Mouse (Mus musculus) limb, embryonic 12.5 days (tissue): Measurements from ENCODE around the gene Paip2b. TPM values are rescaled to one million over a fixed set of nuclear protein-coding genes. Genes with fewer than 3 reads are reported as not detected.

Experiments
- ATAC-seq: fragments of 200-750 bp; cut with Nextera tagmentation; 2 replicates; pipeline ENCODE4 v1.8.0; 2017; ENCODE audit warnings: low read depth, moderate TSS enrichment; ENCODE audit not compliant: insufficient number of reproducible peaks, insufficient read depth, low FRiP score, low TSS enrichment
- H3K27ac ChIP-seq: fragments of 300-500 bp; sonication (generic); 2 replicates; pipeline ENCODE4 v1.5.1; 2016; ENCODE audit warnings: mild to moderate bottlenecking, moderate library complexity
- H3K27me3 ChIP-seq: fragments of 300-500 bp; sonication (generic); 2 replicates; pipeline ENCODE4 v1.6.1; 2016; ENCODE audit warnings: mild to moderate bottlenecking, moderate library complexity
- H3K36me3 ChIP-seq: fragments of 300-500 bp; sonication (generic); 2 replicates; pipeline ENCODE4 v1.6.1; 2016; ENCODE audit warnings: mild to moderate bottlenecking, moderate library complexity
- H3K4me1 ChIP-seq: fragments of 300-500 bp; sonication (generic); replicated peaks from 2 replicates; pipeline ENCODE4 v1.6.1; 2016
- H3K4me2 ChIP-seq: fragments of 300-500 bp; sonication (generic); 2 replicates; pipeline ENCODE4 v1.6.1; 2016; ENCODE audit warnings: mild to moderate bottlenecking, moderate library complexity
- H3K4me3 ChIP-seq: fragments of 300-500 bp; sonication (generic); replicated peaks from 2 replicates; pipeline ENCODE4 v1.5.1; 2016; ENCODE audit warnings: mild to moderate bottlenecking
- H3K9ac ChIP-seq: fragments of 300-500 bp; sonication (generic); replicated peaks from 2 replicates; pipeline ENCODE4 v1.6.1; 2016; ENCODE audit warnings: mild to moderate bottlenecking, moderate library complexity
- H3K9me3 ChIP-seq: fragments of 300-500 bp; sonication (generic); 2 replicates; pipeline ENCODE4 v1.6.1; 2016; ENCODE audit warnings: mild to moderate bottlenecking, moderate library complexity
- WGBS: fragments of 180-500 bp; shearing (Covaris S2); methylation state at CpG from one replicate; pipeline ENCODE4 v1.1.7; 2016; 5-methylcytosine and 5-hydroxymethylcytosine counted together
- polyA plus RNA-seq: library from polyadenylated mRNA; unstranded; fragments of >200 nt; fragmentation: Nextera tagmentation; extraction: Ambion mirVana; gene quantifications from 2 replicates; pipeline ENCODE4 v1.2.1, GENCODE M21; 2016

Paip2b gene
- 16.6 and 19.2 TPM in 2 replicates for polyA plus RNA-seq

DNA sequence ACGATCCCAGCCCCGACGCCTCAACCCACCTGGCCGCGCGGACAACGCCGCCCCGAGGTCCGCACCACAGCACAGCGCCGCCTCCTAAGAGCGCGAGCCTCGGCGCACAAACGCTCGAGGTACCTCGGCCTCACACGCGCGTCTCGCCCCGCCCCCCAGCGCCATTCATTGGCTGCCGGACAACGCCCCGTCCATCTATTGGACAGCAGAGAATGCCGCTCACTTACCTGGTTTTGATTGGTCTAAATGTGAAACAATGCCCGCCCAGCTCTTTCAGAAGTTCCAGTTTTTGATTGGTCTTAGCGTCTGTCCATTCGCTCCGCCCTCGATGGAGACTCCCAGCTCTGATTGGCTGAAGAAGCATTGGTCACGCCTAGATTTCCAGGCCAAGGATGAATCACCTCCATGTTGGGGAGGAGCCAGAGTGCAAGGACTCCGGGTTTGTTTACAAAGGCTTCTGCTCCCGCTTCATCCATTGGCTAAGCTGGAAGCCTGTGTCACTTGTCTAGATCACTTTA is at the start of gene Paip2b:
Gene Paip2b (minus strand): TSS at position 136 of the 518 bp plus-strand sequence.
- Histone ChIP-seq H3K36me3 (peaks cover 10% of the 10 kb centered on the region), H3K4me1 (peaks cover 10% of the 10 kb centered on the region; the same call in 1 of the 2 replicates), H3K9me3 (no peaks in the 10 kb centered on the region), H3K27me3 (no peaks in the 10 kb centered on the region), H3K9ac (peak within 1 kb of the TSS; percentile 84), H3K4me2 (peak within 1 kb of the TSS; percentile 71), H3K4me3 (peak within 1 kb of the TSS; percentile 68), H3K27ac (peak within 1 kb of the TSS; percentile 91)
- ATAC-seq: peak; percentile 99
- WGBS: under 1% methylated on average over 37 of the region's 37 CpGs

DNA sequence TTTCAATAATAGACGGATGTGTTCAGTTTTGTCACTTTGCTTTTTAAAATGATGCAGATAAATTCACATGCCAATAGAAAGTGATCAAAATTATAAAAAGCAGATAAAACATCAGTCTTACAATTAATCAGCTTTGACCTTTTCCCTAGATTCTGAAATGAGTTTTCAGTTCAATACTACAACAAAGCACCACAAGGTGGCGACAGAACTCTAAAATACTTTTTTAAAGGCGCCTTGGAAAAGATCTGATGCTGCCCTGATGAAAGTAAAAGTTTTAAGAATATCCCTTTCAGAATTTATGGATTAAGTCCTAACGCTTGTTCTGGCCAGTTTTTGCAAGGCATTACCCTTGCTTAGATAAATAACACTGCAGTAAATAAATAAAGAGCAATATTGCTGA is 48.3 kb upstream of the Paip2b start:
- Histone ChIP-seq H3K27me3 (no peaks in the 10 kb centered on the region), H3K9me3 (no peaks in the 10 kb centered on the region), H3K27ac (no peak overlapping the region), H3K9ac (no peak overlapping the region), H3K36me3 (no peaks in the 10 kb centered on the region), H3K4me2 (no peak overlapping the region), H3K4me1 (no peaks in the 10 kb centered on the region), H3K4me3 (no peak overlapping the region)
- ATAC-seq: no peak
- WGBS: 2% methylated on average over 4 of the region's 4 CpGs

DNA sequence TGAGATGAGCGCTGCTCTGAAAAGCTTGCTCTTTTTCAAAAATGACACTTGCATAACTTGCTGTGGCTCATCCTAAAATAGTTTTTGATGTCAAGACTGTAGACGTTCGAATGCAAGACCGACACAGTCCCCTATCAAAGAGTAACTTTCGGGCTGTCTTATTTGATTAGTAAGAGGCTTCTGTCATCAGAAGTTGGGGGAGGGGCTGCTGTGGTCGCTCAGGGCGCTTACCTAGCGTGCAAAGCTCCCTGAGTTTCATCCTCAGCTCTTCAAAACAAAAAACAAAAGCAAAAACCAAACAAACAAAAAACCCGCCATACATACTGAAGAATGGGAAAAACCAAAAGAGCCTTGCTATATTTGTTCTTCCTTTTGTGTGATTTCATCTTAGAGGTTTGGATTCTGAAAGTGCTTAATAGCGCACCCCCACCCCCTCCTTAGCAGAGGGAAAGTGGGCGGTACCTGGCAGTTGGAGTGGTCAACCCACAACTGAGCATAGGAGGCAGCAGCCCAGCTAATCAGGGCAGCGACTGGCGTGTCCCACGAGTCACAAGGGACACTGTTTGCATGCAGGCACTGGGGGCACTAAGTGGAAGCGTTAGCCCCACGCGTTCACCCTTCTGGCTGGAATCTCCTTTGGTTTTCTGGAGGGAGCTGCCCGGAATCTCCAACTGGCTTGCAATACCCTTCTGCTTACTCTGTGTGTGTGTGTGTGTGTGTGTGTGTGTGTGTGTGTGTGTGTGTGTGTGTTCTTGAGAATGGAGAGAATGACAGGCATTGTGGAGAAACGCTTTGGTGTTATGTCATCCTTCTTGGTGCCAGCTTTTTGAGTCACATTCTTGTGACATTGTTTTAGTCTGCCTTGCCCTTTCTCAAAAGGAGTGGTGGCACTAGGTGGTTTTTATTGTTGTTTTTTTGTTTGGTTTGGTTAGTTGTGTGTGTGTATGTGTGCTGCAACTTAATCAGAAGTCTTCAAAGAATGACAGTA is 36.4 kb upstream of the Paip2b start:
- WGBS: 5% methylated on average over 19 of the region's 19 CpGs
- peaks cover 10% of the 10 kb centered on the region for H3K4me1 ChIP-seq
- H3K9me3 ChIP-seq: no peaks in the 10 kb centered on the region
- H3K4me2 ChIP-seq: peak overlapping the region; percentile 99
- peaks cover 21% of the 10 kb centered on the region for H3K27me3 ChIP-seq
- H3K36me3 ChIP-seq: no peaks in the 10 kb centered on the region
- peak overlapping the region; percentile 62 for H3K4me3 ChIP-seq
- no peak for ATAC-seq
- H3K27ac ChIP-seq: no peak overlapping the region
- peak overlapping the region; percentile 61; the same call in 1 of the 2 replicates for H3K9ac ChIP-seq

DNA sequence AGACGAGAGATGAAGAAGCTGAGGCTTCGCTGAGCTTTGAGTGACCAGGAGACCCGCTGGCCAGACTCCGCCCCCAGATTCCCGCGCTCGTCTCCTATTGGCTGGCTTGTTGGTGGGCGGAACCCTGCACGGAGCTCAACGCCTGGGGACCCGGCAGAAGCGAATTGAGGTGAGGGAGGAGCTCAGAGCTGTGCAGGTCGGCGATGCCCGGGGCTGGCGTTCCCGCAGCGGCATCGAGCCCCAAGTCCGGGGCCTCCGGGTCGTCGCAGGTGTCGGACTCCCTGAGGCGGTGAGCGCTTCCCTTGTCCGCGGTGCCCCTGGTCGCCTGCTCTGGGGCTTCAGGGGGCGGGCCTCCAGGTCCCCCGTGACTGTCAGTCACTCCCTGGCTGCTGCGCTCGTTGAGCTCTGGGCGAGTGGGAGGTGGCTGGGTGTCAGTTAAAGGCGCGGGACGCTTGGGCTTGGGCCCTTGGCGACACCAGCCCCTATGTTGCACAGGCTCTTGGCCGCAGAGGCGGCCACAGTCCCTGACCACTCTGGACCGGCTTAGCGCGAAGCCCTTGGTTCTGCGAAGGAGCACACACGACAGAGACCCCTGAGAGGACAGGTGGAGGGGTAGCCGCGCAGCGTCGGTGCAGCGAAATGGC is 35.5 kb upstream of the Paip2b start, which contains the start of gene Zfp638:
Gene Zfp638 (plus strand): TSS at position 156 of the 644 bp plus-strand sequence.
- Histone ChIP-seq H3K36me3 (no peaks in the 10 kb centered on the region), H3K27me3 (peaks cover 21% of the 10 kb centered on the region), H3K9ac (peak within 1 kb of the TSS; percentile 61), H3K4me3 (peak within 1 kb of the TSS; percentile 62), H3K9me3 (no peaks in the 10 kb centered on the region), H3K4me1 (peaks cover 10% of the 10 kb centered on the region), H3K4me2 (peak within 1 kb of the TSS; percentile 99), H3K27ac (no peak within 1 kb of the TSS)
- ATAC-seq: peak; percentile 94
- WGBS: under 1% methylated on average over 50 of the region's 50 CpGs

DNA sequence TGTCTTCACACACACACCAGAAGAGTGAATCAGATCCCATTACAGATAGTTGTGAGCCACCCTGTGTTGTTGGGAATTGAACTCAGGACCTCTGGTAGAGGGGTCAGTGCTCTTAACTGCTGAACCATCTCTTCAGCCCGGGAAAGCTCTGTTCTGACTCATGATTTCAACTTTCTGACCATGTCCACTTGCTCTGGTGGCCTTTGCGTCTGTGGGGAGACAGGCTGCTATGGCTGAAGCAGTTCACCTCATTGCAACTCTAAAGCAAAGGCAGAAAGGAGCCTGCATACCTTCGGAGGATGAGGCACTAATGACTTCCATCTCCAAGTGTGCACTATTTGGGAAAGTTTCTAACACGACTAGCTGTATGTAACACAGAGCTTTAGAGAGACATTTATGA is 34.9 kb upstream of the Paip2b start:
- 0 out of 2 replicates have a peak, but pooled peaks have one; percentile 11 for ATAC-seq
- 41% methylated on average over 4 of the region's 4 CpGs for WGBS
- peaks cover 10% of the 10 kb centered on the region for H3K4me1 ChIP-seq

DNA sequence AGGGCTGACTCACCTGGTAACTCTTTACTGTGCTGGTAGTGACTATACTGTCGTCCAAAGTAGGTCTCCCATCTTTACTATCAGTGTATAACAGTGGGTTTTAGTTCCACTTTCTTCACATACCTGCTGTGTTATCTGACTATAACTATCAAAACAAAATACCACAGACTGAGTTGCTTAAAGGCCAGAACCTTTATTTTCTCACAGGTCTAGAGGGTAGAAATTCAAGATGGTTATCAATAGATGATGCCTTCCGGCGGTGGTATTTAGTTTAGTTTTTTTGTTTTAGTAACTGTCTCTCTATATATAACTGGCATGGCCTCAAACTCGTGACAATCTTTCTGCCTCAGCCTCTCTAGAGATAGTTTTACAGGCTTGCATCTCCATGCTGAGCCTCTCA is 32.0 kb upstream of the Paip2b start:
- H3K4me3 ChIP-seq: no peak overlapping the region
- no peak overlapping the region for H3K27ac ChIP-seq
- H3K27me3 ChIP-seq: peaks cover 10% of the 10 kb centered on the region; the same call in 1 of the 2 replicates
- no peaks in the 10 kb centered on the region for H3K9me3 ChIP-seq
- H3K4me2 ChIP-seq: no peak overlapping the region
- H3K9ac ChIP-seq: no peak overlapping the region
- H3K4me1 ChIP-seq: peaks cover 10% of the 10 kb centered on the region
- H3K36me3 ChIP-seq: no peaks in the 10 kb centered on the region
- WGBS: 76% methylated on average over 4 of the region's 4 CpGs
- no peak for ATAC-seq

More for the DNA sequence above, 34.9 kb upstream of the Paip2b start:
- Histone ChIP-seq H3K4me3 (peak overlapping the region; percentile 62; the same call in 1 of the 2 replicates), H3K9me3 (no peaks in the 10 kb centered on the region), H3K27me3 (peaks cover 21% of the 10 kb centered on the region), H3K9ac (no peak overlapping the region), H3K4me2 (peak overlapping the region; percentile 99), H3K36me3 (no peaks in the 10 kb centered on the region), H3K27ac (no peak overlapping the region)

DNA sequence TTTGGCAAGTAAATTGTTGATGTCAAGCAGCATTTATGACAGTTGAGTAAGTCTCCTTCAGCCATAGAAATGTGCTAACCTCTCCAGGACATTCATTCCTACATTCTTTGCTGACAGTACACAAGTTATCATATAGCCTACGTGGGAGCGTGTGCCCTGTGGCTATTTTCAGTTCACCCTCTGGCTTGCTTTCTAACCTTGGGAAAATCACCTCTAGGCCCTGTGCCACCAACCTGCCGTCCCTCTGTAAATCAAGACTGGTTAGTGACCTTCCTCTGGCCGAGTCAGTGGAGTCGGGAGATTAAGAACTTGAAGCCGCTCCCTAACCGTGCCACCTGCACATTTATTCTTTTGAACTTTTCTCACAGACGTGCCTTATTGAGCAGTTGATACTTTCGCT is 28.5 kb upstream of the Paip2b start:
- no peak for ATAC-seq

DNA sequence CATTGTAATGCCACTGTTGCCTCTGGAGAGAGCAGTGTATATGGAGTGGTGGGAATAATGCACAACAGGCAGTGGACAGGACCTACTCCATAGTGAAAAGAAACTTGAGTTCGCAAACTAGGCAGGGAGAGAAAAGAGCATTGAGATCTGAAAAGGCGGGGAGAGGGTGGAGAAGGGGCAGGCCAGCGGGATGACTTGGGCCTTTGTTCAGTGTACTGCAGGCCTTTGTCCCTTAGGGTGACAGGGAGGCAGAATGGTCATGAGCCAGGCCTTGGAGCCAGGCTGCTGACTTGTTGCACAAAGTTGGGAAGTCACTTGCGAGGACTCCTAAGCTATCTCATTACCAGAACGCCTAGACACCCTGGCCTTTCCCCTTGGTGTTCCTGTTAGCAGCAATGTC is 25.9 kb upstream of the Paip2b start:
- H3K9ac ChIP-seq: no peak overlapping the region
- no peak overlapping the region for H3K4me3 ChIP-seq
- 76% methylated on average over 5 of the region's 5 CpGs for WGBS
- no peaks in the 10 kb centered on the region for H3K4me1 ChIP-seq
- H3K36me3 ChIP-seq: no peaks in the 10 kb centered on the region
- H3K4me2 ChIP-seq: no peak overlapping the region
- H3K27me3 ChIP-seq: no peaks in the 10 kb centered on the region
- no peak for ATAC-seq
- H3K27ac ChIP-seq: no peak overlapping the region
- H3K9me3 ChIP-seq: no peaks in the 10 kb centered on the region

More for the DNA sequence above, 28.5 kb upstream of the Paip2b start:
- H3K9ac ChIP-seq: no peak overlapping the region
- H3K27ac ChIP-seq: no peak overlapping the region
- H3K4me1 ChIP-seq: no peaks in the 10 kb centered on the region
- H3K4me2 ChIP-seq: no peak overlapping the region
- H3K9me3 ChIP-seq: no peaks in the 10 kb centered on the region
- H3K4me3 ChIP-seq: no peak overlapping the region
- no peaks in the 10 kb centered on the region for H3K36me3 ChIP-seq
- H3K27me3 ChIP-seq: no peaks in the 10 kb centered on the region
- 87% methylated on average over 9 of the region's 9 CpGs for WGBS

DNA sequence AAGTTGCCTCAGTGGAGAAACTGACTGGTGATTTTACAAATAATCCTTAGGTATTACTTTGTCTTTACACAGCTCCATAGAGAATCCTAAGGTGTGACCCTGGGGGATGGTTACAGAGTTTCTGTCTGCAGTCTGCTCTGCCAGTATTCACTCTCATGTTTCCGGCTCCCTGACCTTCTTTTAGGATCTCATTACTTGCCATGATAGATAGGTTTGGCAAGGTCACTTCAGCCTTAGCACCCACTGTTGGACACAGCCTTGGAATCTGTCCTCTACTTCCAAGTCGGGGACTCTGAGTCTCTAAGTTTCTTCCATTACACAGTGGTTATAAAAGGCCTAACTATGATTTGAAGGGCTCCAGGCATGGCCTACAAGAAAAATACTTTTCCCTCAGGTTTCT is 17.9 kb upstream of the Paip2b start:
- Histone ChIP-seq H3K4me1 (no peaks in the 10 kb centered on the region), H3K4me3 (no peak overlapping the region), H3K36me3 (no peaks in the 10 kb centered on the region), H3K4me2 (no peak overlapping the region), H3K9me3 (no peaks in the 10 kb centered on the region), H3K27ac (no peak overlapping the region), H3K9ac (no peak overlapping the region), H3K27me3 (0 out of 2 replicates have a peak, but pooled peaks cover 2% of the 10 kb centered on the region)
- WGBS: 85% methylated on average over 2 of the region's 2 CpGs
- ATAC-seq: no peak

DNA sequence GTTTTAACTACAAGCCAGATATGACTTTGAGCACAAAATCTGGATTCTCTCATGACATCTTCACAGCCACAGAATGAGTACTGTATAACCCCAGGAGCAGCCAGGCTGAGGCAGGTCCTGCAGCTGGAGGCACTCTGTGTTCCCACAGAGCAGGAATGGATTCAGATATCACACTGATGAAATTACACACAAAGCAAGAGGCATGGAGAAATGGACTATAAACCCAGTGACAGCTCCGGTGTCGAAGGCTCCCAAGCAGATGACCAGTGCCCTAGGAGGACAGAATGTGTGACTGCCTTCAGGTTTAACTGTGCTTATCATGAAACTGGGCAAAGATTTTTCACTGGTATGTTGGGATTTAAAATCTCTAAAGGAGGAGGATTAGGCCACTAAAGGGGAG is 14.6 kb upstream of the Paip2b start:
- Histone ChIP-seq H3K27ac (no peak overlapping the region), H3K27me3 (0 out of 2 replicates have a peak, but pooled peaks cover 2% of the 10 kb centered on the region), H3K4me3 (no peak overlapping the region), H3K9ac (no peak overlapping the region), H3K36me3 (no peaks in the 10 kb centered on the region), H3K9me3 (no peaks in the 10 kb centered on the region), H3K4me1 (no peaks in the 10 kb centered on the region), H3K4me2 (no peak overlapping the region)
- 94% methylated on average over 2 of the region's 2 CpGs for WGBS
- ATAC-seq: no peak

DNA sequence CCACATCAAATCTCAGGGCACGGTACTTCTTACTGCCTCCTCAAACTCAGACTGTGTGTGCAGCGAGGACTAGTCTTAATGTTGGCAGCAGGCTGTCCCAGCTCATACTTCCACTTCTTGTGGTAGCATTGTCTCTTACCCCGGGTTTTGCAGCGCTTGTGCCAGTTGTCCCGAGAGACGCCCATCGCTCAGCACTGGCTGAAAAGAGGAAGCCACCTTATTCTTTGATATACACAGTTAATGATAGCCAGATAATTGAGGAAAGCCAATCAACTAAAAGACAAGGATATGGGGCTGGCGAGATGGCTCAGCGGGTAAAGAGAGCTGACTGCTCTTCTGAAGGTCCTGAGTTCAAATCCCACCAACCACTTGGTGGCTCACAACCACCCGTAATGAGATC is 13.4 kb upstream of the Paip2b start:
- no peak for ATAC-seq

More for the DNA sequence above, 13.4 kb upstream of the Paip2b start:
- H3K27me3 ChIP-seq: 0 out of 2 replicates have a peak, but pooled peaks cover 2% of the 10 kb centered on the region
- H3K4me2 ChIP-seq: no peak overlapping the region
- no peaks in the 10 kb centered on the region for H3K36me3 ChIP-seq
- H3K4me3 ChIP-seq: no peak overlapping the region
- H3K9me3 ChIP-seq: no peaks in the 10 kb centered on the region
- H3K4me1 ChIP-seq: no peaks in the 10 kb centered on the region
- no peak overlapping the region for H3K9ac ChIP-seq
- WGBS: 92% methylated on average over 10 of the region's 10 CpGs
- H3K27ac ChIP-seq: no peak overlapping the region
